Mouse (Mus musculus) lung, adult 10 weeks (tissue): ENCODE data around the gene Gm28539. TPM values are rescaled to one million over a fixed set of nuclear protein-coding genes. Genes with fewer than 3 reads are reported as not detected.

Experiments used
- polyA plus RNA-seq: library from polyadenylated mRNA; stranded (reverse); fragments of 350-450 nt; fragmentation: Illumina TruSeq; extraction: RNeasy Lipid Tissue Mini Kit (QIAGEN cat#74804); gene quantifications from one replicate; pipeline ENCODE4 v1.2.3, GENCODE M21; 2014; ENCODE audit warnings: low read depth, low replicate concordance; ENCODE audit not compliant: insufficient read depth

Gm28539 gene
- polyA plus RNA-seq, result not detected

DNA sequence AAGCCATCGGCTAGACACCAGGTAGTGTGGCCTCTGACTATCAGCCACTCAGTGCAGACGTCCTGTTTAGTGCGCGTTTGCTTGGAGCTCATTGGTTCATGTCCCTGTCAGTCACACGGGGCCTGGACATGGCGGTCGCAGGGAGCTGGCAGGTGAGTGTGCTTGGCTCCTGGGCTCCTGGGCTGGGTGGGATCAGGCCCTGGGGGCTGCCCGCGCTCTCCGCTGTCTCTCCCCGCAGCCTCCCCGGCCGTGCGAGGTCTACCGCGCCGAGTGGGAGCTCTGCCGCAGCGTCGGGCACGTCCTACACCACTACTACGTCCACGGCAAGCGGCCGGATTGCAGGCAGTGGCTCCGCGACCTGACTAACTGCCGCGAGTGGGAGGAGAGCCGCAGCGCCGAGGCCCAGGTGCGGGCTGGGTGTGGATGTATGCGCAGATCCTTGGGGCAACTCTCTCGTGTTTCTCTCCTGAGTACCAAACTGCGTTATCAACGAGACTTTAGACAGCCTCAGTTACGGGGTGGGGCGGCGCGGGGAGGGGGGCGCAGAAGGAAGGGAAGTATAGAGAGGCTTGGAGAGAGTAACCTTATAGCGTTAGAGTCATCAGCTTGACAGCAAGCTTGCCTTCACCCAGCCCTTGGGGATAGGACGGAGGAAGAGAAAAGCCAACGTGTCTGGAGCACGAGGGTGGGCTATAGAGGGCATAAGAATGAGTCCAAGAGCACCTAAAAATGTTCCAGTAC is at the start of gene Gm28539, which contains the start of gene 2510002D24Rik:
Gm28539 (plus strand) TSS at position 117 of the 741 bp plus-strand sequence.
2510002D24Rik (plus strand) TSS at position 111 of the 741 bp plus-strand sequence.

DNA sequence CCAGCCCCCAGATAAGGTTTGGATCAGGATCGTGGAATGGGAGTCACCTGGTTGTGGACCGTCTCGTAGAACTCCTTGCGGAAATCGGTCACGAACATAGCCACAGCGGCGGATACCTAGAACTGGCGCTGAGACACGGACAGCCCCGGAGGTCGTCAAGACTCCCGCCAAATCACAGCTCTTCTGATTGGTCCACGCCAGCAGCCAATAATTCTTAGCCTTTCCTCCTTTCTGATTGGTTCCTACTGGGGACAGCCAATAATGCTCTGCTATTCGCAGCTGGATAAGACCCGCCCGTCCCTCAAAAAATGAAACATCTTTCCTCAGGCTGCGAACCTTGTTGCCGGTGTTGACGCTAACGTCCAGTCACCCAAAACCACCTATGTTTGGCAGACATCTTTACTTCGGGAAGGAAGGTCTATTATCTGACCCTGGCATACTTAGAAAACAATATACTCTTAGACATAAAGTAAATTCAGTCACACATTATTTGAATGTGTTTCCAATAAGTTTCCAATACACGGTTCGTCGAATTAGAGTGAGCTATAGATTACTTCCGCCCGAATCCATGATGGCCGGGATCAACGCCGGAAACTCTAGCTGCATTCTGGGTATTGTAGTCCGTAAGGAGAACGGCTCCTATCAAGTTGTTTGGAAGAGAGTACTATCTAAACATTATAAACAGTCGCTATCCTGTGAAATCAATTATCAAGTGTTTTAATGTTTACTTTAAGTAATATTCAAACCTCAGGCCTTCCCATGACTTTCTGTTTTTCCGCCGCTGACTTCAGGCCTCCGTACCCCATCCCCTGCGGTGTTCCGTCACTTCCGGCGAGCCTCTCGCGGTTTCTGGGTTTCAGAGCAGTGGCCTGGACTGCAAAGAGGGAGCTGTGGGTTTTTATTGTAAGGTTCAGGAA is 24.7 kb upstream of the Gm28539 start, which contains the start of the genes Ufd1 and Cdc45:
Ufd1 (plus strand) TSS at position 312 of the 917 bp plus-strand sequence.
Cdc45 (minus strand) TSS at position 520 of the 917 bp plus-strand sequence.

DNA sequence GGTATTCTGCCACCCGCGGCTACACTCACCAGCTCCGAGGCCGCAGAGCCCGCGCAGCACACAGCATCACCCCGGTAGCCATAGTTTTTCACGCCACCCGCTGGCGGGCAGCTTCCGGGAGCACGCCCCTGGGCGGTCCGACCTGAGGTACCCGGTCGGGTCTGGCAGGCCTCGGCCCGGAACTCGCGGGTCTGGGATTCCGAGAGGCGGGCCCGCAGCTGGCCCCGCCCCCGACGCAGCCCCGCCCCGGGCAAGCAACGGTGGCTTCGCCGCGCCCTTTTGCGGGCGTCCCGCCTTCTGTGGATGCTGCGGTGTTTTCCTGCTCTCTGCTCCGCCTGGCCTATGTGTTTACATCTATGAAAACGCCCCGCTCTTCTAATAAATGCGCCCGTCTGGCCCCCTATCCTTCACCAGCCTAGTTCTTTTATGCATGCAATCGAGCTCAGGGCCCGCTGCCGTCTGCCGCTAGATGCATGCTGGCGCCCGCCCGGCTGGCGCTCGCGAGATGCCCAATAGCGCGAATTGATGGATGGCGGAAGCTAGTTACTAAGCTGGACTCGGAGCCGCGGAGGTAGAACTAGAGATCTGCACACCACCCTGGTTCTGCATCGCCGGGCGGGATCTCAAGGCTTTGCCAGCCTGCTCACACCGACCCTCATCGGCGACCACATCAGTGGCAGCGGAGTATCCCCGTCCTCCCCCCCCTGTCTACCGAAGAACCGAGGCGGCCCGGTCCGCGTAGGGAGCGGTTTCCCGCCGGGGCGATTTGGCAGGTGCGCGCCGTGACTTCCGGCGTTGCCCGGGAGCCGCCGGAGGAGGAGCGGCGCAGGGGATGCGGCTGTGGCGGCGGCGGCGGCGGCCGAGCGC is 40.3 kb downstream of the Gm28539 start, which contains the start of the genes Mrpl40 and Hira:
Mrpl40 (minus strand) TSS at position 421 of the 867 bp plus-strand sequence.
Hira (plus strand) TSS at position 596 of the 867 bp plus-strand sequence.

Other genes with a start within 250 kb of the Gm28539 start
- 5.0 TPM for gene Tbx1, start 245.9 kb upstream of the Gm28539 start, polyA plus RNA-seq
- gene Gp1bb, start 214.2 kb upstream of the Gm28539 start, polyA plus RNA-seq, result 1.2 TPM
- 0.51 TPM for gene Gm49601, start 210.2 kb upstream of the Gm28539 start, polyA plus RNA-seq
- 8.3 TPM for gene Sept5, start 206.6 kb upstream of the Gm28539 start, polyA plus RNA-seq
- gene Cldn5, start 59.7 kb upstream of the Gm28539 start, polyA plus RNA-seq, result 651 TPM
- gene Ufd1, start 24.8 kb upstream of the Gm28539 start, polyA plus RNA-seq, result 44.7 TPM
- 2.5 TPM for gene Cdc45, start 24.6 kb upstream of the Gm28539 start, polyA plus RNA-seq
- gene 2510002D24Rik, start within 50 bp of the Gm28539 start, polyA plus RNA-seq, result 23.5 TPM
- gene Mrpl40, start 40.3 kb downstream of the Gm28539 start, polyA plus RNA-seq, result 36.0 TPM
- 22.1 TPM for gene Hira, start 40.5 kb downstream of the Gm28539 start, polyA plus RNA-seq